Mouse (Mus musculus) spleen, adult 18-20 months (tissue): ENCODE data around the gene Dnajc30.

Experiments used
- DNase-seq, 2 experiments: peaks; one replicate each; pipeline ENCODE4 v3.0.0; 2022; ENCODE audit warnings: mixed read lengths in 2 of 2

Gene Dnajc30

DNA sequence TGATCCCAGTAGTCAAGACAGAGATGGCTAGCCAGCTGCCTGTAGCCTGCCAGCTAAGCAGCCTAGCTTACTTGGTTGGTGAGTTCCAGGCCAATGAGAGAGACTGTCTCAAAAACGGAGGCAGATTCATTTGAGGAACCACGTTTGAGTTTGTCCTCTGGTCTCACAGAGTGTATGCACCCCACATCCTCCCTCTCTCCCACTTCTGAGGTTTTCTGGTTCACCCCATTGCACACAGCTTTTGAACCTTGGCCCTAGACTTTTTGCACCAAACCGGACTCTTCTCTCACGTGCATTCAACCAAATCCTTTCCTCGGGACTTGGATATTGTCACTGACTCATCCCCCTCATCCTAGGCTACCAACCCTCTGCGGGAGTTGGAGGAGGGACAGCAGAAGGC is 46.0 kb downstream of the Dnajc30 start:
- DNase-seq, result no peak

- no peak for DNase-seq
Measured at GRCm38 (mm10) chr5:135113782-135114181, 49.8 kb downstream of the Dnajc30 start.

DNA sequence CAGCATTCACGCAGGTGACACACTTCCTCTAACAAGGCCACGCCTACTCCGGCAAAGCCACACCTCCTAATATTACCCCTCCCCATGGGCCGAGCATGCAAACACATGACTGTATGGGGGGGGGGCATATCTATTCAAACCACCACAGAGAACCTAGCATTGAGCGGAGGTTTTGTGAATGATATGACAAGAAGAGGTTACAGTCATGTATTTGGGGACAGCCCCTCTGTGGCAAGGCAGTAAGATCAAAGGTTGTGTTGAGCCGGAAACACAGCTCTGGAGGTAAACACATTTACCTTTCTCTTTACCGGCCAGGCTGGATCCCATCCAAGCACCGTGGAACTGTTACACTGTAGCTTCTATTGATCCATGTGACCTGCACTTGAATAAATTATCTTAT is 51.2 kb downstream of the Dnajc30 start:
- no peak for DNase-seq
